Mouse (Mus musculus) spleen, postnatal 36 days (tissue): ENCODE data around the gene Spg20.

Experiments used
- DNase-seq, 2 experiments: peaks; one replicate each; pipeline ENCODE4 v3.0.0; 2022; ENCODE audit warnings: low spot score in 2 of 2, mixed read lengths in 1 of 2

Spg20 gene

DNA sequence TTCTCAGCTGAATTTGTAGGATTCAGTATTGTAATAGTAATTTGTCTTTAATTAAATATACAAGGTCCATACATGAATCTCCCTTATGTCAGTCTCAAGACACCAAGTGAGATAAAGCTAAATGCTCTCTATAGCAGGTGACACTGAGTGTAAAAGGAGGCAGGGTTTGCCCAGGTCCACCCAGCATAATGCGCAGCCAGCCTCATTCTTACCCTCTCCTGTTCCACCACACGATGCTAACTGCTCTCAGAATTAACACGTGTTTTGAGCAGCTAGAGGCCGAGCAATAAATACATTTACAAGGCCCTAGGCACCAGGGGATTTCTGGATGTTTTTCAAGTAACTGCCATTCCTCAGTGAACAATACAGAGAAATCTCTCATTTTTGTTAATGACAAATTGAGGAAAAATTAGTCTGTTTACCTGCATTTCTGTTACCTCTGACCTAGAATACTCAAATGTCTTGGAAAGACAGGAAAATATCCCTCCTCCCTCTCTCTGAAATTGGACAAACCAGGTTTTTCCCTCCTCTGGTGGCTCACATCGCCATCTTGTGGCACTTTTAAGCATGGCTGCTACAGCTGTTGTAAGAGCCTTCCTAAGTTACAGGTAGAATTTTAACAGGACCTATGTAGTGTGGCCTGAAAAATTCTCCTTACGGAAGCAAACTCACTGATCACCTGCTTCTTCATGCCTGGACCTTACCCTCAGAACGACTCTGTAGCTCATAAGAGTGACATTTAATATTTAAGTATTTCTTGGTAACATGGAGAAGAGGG, 39.9 kb downstream of the Spg20 start:
- DNase-seq = no peak

DNA sequence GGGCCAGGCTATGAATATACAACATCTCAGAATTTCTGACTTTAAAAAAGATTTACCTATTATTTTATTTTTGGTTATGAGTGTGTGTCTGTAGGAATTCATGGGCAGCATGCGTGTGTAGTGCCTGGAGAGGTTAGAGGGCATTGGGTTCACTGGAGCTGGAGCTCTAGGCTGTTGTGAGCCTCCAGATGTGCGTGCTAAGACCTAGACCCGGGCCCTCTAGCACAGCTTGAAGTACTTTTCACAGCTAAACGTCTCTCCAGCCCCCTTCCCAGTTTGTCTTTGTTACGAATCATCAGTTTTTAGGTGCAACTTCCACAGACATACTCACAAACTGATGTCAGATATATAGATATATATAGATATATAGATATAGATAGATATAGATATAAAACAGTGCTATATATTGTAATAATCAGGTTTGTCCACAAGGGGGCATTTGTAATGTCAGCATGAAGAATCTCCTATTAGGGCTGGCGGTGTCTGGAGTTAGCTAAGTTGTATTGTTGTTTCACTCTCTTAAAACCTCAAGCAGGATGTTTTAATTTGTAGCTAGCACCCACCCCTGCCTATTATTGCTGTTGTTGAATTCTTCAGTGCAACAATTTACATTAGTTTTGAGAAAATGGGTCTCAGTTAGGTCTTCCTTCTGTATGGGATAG, 40.9 kb downstream of the Spg20 start:
- no peak for DNase-seq

DNA sequence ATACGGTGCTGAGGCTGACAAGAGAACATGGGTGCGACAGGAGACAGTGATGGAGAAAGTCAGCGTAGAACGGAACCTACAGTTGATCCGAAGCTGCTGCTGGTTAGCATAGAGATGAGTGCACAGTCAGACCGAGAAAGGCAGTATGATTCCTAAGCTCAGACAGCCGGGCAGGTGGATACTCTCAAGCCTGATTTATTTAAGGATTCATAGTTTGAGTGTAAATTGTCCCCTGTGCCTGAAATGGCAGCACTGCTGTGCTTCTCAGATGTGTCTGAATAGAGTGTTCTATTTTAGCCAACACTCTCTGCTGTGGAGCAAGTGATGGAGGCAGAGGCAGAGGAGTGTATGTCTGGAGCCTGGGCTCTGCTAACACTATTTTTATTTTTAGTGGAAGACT, 42.3 kb downstream of the Spg20 start:
- no peak for DNase-seq

DNA sequence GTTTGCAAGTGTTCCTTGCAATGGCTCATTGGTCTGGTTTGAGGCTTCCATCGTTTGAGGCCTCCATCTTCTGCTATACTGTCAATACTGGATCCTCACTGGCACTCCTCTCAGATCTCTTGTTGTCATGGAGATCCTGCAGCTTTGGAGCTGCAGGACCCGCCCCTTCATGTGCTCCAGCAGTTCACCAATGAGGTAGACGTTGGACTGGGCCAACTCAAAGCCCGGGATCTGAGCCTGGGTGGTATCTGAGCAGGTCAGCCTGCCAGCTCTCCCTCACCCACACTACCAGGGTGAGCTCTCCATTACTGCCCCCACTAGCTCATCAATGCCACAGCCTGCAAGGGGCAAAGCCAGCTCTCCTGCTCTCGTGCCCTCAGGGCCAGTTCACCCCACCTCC, 45.5 kb downstream of the Spg20 start:
- no peak for DNase-seq

DNA sequence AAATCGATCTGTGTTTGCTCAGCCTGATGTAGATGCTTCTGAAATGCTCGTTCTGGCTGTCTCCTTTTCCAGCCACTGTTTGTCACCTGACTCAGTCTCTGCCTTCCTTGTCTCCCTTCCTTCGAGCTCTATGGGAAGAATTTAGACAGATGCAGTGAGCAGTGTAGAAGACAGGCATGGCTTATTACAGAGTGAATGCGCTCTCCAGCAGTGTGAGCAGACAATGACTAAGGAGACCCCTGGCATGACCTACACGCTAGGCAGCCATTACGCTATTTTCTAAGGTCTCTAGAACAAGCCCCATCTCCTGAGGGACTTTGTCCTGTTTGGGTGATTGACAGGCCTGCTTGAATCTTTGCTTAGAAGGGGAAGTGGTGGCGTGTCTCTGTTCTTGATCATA, 49.2 kb downstream of the Spg20 start:
- no peak for DNase-seq

DNA sequence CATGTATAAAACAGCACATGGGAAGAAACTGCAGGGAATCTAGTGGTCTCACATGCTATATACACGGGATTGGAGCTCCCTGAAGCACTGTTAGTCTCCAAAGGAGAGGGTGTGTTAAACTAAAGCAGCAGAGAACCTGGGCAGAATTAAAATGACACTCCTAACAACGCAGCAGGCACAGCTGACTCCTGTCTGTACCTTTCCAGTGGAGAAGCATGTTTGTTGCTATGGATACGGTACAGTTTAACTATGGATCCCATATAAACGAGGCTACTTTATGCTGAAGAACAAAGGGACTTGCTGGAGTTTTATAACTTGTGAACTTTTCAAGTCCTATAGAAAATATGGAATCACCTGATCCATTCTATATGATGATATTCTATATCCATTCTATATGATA, 51.6 kb downstream of the Spg20 start:
- DNase-seq = no peak

DNA sequence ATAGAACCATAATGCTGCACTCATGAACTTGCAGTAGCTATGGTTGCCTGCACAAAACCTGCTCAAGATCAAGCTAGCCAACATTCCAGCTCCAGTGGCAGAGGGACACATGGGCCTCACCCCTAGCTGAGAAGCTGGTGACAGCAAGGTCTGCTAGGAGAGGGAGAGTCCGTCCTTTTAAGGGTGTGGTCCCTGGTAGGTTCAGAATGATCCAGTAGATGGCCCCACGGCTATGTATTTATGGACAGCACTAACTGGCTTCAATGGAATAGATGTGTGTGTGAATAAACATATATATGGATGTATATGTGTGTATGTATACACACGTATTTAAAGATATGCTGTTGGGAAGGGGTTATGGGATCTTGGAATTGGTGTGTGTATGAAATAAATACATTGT, 60.6 kb downstream of the Spg20 start:
- no peak for DNase-seq

DNA sequence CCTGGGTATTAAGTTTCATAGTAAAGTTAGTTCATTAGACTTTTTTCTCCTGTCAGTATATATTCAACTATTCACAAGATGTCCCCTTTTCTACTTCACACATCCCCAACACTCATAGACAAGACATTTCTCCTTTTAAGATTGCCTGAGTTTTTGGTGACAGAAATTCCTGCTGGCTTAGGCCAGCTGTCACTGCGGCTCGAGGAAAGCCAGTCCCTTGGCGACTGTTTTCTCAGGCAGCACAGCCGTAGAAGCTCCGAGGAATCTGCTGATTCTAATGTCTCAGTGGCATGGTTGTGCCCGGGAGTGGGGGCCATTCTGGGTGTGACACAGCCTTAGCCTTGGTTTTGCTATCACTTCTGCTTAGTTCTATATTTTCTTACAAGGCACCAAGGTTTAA, 65.4 kb downstream of the Spg20 start:
- DNase-seq = no peak

DNA sequence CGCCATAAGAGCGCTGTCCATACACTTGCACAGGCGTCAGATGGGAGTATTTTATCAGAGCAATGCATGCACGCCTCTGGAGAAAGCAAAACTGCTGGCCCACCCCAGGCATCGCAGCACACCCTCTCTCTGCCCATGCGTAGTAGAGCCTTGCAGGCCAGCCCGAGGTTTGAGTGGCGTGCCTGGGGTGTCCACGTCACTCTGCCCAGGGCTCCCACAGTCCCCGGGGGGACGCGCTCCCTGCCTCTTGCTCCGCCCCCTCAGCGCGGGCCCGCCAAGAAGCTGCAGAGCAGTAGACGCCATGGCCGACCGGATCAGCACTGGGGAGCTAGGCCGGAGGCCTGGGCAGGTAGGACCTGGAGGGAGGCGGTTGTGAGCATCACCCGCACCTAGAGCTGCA, 69.9 kb downstream of the Spg20 start, which contains the start of gene Sohlh2:
TSS of gene Sohlh2 (plus strand) at position 263 of the 400 bp plus-strand sequence.
- DNase-seq = no peak
